Mouse (Mus musculus): ENCODE results near the gene Mical2.

DNA sequence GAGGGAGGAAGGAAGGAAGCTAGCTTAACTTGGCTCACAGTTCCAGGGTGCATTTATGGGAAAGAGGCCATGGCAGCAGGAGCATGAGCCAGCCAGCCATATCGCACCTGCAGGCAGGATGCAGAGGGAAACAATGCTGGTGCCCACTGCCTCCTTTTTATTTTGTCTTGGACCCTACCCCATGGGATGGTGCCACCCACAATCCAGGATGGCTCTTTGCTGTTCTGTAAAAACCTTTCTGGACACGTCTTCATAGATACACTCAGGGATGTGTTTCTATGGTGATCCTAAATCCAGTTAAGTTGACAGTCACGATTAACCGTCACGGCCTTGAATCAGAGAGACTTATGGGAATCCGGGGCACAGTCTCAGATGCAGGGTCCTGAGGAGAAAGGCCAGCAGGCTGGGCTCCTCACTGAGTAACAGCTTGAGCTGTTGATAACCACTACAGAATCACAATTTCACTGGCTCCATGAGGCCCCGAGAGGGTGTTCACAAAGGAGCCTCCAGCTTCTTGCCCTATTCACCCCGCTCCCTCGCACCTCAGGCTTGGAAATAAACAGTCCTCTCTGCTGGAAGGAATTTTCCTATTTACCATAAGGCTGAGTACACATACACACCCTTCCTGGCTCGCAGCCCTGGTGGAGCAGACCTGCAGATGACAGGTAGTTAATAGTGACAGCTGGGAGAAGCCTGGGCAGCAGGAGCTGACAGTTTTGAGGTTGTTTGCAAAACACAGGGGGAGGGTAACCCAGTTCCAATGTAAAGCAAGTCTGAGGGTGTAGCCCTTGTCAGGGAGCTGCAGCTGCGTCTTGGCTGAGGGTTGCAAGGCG is 218.7 kb downstream of the Mical2 start:
- no peak for TF ChIP-seq CTCF (IDR thresholded peaks at IDR 0.05; ENCODE audit: borderline replicate concordance, insufficient read depth, low read depth, low read length)
- TF ChIP-seq POLR2A (IDR thresholded peaks at IDR 0.05; ENCODE audit: borderline replicate concordance, insufficient read depth, low read length): no peak
